Mouse (Mus musculus): ENCODE measurements at regions not wholly inside any gene's neighbourhood (a gene's known extent, or its start where the extent isn't known, plus 50 kb on each side); places are given as distances from the start of the nearest gene placed in this dataset.

GRCm38 (mm10) chr7:136383296-136383695 lies 511.1 kb upstream of the Mgmt start:
- no peak for DNase-seq

- no peak for DNase-seq
Measured at GRCm38 (mm10) chr7:136387736-136388135, 506.7 kb upstream of the Mgmt start.

GRCm38 (mm10) chr7:136390066-136390465 lies 504.3 kb upstream of the Mgmt start:
- DNase-seq, result peak; percentile 66

DNA sequence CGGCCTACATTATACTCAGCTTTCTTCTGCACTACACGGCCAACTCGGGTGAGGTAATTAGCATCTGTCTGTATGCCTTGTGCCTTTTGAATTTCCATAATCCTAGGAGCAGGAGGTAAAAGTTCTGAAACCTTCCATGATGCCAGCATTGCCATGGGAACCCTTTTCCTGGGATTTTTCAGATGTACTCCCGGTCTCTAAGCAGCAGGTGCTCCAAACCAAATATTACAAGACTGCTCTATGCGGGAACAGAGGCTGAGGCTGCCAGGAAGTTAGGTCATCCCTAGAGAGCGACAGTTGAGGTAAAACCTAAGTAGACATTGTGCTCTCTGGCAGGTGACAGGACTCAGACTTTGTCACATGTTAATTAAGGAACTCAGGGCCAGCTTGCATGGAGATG lies 501.0 kb upstream of the Mgmt start:
- no peak for DNase-seq

- DNase-seq, result no peak
Measured at GRCm38 (mm10) chr7:136395838-136396237, 498.6 kb upstream of the Mgmt start.

DNA sequence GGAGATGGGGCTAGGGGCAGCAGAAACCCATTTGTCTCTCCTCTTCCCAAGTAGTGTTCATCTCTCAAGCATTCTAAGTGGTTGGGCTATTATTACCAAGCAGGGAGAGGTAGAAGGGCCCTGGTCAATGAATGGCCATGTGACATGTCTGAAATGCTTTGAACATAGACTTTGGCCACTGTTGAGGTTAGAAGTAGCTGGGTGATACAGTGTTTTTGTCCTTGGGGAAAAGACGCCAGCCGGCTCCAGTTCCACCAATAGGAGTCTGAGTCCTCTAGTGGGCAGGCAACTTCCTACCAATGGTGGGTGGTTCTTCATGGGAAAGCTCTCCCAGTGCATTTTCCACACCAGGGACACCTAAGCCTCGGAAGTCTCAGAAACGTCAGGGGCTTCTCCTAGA lies 497.3 kb upstream of the Mgmt start:
- DNase-seq, result no peak

DNA sequence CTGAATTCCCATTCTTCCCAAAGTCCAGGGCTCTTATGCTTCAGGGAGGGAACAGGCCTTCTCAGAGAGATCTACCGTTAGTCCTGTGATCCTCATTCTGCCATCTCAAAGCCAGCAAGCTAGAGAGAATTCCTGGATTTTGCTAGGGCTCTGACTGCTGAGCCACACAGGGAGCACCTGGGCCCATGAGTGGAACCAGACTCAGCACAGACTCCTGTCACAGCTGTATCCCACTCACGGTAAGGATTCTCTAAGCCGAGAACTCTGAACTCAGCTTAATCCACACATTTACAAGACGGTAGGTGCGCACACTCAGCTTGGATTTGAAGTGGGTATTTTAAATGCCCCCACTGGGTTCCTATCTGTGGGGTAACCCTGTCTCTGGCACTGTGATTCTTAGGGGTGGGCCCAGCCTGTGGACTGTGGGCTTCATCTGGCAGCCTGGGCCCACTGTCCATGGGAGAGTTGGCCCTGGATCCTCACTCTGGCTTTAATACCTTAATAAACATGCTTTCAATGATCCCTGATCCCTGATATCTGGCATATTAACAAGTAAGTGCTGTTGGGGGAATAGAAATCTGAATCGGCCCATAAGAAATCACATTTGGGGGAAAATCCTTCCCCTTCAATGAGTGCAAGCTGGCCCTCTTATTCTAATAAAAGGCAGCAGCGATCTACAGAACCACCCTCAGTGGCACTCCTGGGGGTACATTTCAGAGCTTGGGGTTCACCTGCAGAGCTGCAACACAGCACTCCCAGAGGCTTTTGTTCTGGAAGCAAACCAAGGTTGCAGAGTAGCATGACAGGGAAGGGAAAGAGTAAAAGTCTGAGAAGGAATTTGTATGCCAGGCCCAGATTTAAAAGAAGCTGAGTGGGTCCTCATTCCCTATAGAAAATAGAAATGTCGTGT lies 491.5 kb upstream of the Mgmt start:
- DNase-seq, result no peak

DNA sequence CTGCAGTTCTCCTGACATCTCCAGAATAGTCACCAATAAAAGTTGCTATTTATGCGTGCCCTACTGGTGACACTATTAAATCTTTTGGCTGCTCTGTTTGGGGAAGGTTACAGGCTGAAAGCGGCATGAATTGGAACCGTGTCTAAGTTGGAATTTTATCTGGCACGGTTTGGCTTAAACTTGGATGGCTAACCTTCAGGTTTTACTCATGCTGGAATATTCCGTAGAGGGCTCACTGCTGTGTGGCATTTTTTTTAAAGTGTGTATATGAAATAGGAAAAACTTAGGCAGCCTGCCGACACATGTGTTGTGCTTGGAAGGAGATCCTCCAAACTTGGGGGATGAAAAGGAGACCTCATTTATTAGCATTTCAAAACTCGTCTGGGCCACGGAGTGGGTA lies 489.0 kb upstream of the Mgmt start:
- DNase-seq, result no peak

DNA sequence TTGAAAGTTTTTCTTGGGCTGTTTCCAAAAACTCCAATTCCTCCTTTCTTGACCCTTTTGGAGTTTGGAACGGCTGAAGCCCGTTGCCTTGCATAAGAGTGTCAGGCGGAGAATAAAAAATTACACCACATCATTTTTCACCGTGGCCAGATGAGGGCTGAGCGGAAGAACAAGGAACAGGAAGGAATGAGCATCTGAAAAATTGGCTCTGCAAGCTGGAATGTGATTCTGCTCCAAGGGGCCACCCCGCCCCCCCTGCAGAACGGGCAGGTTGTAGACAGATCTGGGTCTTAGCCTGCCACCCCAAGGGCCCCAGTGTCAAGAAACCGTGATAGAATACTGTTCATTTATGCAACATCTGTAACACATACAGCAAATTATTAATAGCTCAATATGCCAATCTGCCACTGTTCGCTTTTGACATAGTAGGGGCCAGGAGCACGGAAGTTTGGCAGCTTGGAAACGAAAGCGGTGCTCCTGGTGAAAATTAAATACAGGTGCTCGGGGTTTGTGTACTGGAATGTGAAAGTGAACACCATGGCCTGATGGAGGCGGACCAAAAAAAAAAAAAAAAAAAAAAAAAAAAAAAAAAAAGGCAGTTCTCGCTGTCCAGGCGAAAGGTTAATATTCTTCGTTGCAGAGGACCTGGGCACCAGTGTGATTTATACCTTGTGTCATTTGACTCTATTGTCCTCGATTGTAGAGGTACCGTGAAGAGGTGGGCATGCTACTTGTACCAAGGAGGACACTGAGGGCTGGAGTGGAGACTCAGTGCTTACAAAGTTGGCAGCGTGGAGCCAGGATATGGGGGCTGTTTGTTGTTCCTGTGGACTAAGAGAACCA lies 487.9 kb upstream of the Mgmt start:
- DNase-seq, result peak; percentile 74

- DNase-seq, result no peak
Measured at GRCm38 (mm10) chr7:136414808-136415207, 479.6 kb upstream of the Mgmt start.

- no peak for DNase-seq
Measured at GRCm38 (mm10) chr7:136417327-136417726, 477.1 kb upstream of the Mgmt start.

- DNase-seq, result no peak
Measured at GRCm38 (mm10) chr7:136423846-136424531, 470.4 kb upstream of the Mgmt start.

DNA sequence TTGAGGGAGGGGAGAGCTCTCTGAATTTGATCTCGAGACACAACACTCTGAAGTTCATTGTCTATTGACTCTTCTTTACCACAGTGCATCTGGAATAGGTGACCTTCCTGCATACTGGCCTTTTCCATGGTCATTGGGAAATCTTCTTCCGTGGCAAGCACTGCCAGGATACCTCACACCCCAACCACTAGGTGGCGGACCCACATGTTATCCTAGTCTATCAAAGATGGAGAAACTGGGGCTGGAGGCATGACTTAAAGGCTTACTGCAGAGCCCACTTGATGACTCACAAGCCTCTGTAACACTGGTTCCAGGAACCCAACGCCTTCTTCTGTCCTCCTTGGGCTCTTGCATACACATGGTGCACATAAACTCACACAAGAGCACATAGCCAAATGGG lies 467.2 kb upstream of the Mgmt start:
- peak; percentile 41 for DNase-seq

DNA sequence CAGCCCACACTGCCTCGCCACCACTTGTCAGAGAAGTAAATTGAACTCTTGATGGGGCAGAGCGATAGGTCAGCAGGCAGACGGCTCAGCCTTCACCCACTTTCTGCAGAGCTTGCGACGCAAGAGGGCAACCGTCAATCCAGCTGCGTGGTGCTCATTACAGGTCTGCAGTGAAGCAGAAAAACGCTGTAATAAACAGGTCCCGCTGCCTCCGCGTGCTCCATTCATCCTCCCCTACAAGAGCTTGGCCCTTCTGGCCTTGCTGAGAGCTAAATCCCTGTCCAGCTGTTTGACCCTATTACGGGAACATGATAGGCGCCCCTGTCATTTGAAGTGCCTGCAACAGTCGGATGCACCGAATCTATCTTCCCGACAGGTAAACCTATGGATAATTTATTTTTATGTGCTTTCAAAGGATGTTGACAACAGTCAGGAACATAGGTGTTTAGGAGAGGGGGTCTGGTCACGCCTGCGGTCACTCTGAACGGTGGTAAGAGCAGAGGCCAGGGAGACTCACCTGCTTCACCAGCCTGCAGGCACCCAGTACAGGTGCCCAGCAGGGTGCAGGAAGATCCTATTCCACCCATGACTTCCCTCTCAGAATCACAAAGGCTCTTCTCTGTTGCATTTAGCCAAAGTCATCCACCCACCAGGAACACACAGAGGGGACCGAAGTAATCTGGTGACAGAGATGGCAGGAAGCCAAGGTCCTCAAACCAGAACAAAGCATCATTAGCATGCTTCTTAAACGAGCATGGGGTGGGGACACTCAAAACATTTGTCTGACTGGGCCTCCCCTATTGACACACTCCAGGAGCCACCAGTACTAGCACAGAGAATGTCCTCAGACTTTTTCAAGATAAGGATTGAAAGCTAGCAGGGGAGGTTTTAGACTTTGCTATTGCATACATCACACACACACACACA lies 464.1 kb upstream of the Mgmt start:
- DNase-seq, result peak; percentile 45

DNA sequence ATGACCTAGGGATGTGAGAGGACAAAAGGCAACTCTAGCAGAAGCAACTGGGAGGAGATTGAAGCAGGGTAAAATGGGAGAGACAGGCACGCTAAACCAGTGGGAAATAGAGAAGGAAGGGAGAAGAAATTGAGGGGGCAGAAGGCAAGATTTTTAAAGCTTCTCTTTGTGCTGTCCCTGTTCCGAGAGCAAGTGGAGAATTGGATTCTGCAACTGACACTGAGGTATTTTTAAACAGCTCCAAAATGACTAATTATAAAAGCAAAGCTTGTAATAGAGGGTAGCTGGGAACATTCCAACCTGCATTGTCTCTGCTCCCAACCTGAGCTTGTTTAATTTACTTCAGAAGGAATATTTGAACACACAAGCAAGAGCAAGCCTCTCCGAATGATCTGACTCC lies 460.7 kb upstream of the Mgmt start:
- no peak for DNase-seq

DNA sequence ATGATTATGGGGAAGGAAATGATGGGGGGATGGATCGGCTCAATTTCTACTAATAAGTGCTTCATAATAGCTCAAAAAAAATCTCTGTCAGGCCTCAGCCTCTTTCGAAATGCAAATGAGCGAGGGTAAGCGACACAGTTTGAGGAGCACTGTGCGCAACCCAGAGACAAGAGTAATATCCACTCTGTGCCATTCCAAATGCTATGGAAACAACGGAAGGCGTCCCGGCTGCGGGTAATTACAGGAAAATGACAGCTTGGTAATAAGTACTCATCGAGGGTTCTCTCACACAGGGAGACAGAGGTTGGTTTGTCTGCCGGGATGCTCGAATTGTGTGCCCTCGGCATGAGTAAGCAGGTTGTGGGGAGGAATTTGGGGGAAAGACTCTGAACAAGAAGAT lies 459.9 kb upstream of the Mgmt start:
- DNase-seq, result no peak

DNA sequence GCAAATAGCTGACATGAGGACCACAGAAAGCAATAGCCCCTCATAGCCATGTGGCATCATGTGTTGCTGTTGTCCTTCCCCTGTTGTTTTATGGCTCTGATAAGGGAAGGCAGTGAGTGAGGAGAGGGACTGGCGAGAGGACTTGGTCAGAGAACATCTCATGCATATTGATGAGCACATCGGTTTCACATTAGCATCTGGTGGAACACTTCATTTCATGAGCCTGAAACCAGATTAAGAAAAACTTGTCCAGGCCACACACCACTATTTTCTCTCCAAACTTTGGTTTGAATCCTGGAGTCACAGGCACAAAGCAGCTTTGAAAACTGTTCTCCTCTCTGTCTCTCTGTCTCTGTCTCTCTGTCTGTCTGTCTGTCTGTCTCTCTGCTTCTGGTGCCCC lies 451.0 kb upstream of the Mgmt start:
- DNase-seq, result no peak

GRCm38 (mm10) chr7:136445091-136445490 lies 449.3 kb upstream of the Mgmt start:
- no peak for DNase-seq

DNA sequence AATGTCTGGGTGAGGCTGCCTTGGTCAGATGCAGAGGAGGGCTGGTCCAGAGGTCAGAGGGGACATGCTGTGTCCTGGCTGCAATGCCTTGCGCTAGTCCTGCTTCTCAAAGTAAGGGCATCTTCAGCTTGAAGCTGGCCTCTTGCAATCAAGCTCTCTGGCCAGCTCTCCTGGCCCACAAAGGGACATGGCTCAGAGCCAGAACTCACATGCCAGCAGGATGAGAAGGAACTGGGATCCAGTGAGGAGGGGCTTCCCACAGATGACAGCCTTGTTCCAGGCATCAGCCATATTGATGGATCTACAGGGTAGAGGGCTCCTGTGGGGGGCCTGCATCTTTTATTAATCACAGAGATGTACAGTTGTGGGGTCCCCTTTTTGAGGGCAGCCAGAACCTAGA lies 445.1 kb upstream of the Mgmt start:
- DNase-seq, result no peak

GRCm38 (mm10) chr7:136451672-136452361 lies 442.6 kb upstream of the Mgmt start:
- no peak for DNase-seq

DNA sequence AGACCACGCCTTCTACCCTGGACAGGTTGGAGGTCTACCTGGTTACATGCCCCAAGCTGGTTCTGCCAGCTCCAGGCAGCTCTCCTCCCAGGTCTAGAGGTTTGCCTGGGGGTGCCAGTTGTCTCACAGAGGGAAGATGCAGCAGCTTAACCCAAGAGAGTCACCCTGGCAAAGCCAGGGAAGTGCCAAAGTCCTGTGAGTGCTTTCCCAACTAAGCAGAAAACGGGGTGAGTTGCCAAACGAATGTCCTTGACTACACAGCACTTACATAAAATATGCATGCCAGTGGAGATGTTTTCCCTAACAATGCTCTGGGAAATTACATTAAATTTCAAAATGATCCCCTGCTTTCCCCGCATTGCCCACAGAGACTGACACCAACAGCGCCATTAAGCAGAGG lies 441.9 kb upstream of the Mgmt start:
- DNase-seq, result no peak

- DNase-seq, result peak; percentile 37
Measured at GRCm38 (mm10) chr7:136457171-136457570, 437.2 kb upstream of the Mgmt start.

Data from embryo, embryonic 11 days (tissue).